Mouse (Mus musculus) pancreas, adult 10 weeks (tissue): ENCODE measurements around the gene Gm6268. TPM values are rescaled to one million over a fixed set of nuclear protein-coding genes. Genes with fewer than 3 reads are reported as not detected.

Source experiments
- polyA plus RNA-seq: library from polyadenylated mRNA; stranded (reverse); fragments of 350-450 nt; fragmentation: Illumina TruSeq; extraction: RNeasy Lipid Tissue Mini Kit (QIAGEN cat#74804); gene quantifications from one replicate; pipeline ENCODE4 v1.2.3, GENCODE M21; 2015; ENCODE audit warnings: low read depth, low replicate concordance; ENCODE audit not compliant: insufficient read depth

The Gm6268 gene
- polyA plus RNA-seq: not detected

DNA sequence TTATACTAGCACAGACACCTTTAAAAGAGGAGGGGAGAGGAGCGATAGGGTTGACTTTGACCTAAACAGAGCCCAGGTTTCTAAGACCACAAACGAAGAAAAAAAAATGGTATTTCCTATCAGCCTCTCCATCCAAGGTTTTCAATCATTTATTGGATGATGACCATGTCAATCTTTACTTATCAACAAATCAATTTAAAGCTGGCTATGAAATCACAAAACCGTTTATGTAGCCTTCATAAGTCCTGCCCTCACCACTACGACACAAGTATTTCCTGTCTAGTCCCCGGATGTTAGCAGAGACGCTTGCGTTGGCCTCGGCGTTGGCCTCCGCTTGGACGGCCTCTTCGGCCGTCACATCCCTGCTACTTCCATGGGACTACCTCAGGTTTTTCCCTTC, at the start of gene Gm6268:
Gene Gm6268, plus strand, starts transcription at position 301 of the 400 bp plus-strand sequence.

Other genes starting within 250 kb of the Gm6268 start
- gene Zcchc12, start 205.4 kb upstream of the Gm6268 start, polyA plus RNA-seq: 0.74 TPM
- gene Lonrf3, start 72.9 kb upstream of the Gm6268 start, polyA plus RNA-seq: 1.2 TPM
- not detected for gene Gm14569, start 90.5 kb downstream of the Gm6268 start, polyA plus RNA-seq
- 28.4 TPM for gene Pgrmc1, start 196.9 kb downstream of the Gm6268 start, polyA plus RNA-seq
- 1.1 TPM for gene Akap17b, start 244.1 kb downstream of the Gm6268 start, polyA plus RNA-seq